Mouse (Mus musculus) left cerebral cortex, postnatal 36 days (tissue): ENCODE measurements around the gene Bard1. TPM values are rescaled to one million over a fixed set of nuclear protein-coding genes. Genes with fewer than 3 reads are reported as not detected.

ENCODE experiments used
- DNase-seq, 2 experiments: peaks; one replicate each; pipeline ENCODE4 v3.0.0; 2021 to 2022; ENCODE audit warnings: low spot score in 2 of 2, mixed read lengths in 1 of 2
- intact Hi-C: fragments of 180-260 bp; cut with DNase I; formaldehyde crosslinking; loops from one replicate; pipeline ENCODE4 v1.15.1; 2025
- total RNA-seq, 2 experiments: library from RNA; stranded (reverse); gene quantifications; 2 replicates each; pipeline ENCODE4 v1.2.3; 2021

Bard1 gene
- under 1 TPM; 0.39 to 0.48 TPM for total RNA-seq

DNA sequence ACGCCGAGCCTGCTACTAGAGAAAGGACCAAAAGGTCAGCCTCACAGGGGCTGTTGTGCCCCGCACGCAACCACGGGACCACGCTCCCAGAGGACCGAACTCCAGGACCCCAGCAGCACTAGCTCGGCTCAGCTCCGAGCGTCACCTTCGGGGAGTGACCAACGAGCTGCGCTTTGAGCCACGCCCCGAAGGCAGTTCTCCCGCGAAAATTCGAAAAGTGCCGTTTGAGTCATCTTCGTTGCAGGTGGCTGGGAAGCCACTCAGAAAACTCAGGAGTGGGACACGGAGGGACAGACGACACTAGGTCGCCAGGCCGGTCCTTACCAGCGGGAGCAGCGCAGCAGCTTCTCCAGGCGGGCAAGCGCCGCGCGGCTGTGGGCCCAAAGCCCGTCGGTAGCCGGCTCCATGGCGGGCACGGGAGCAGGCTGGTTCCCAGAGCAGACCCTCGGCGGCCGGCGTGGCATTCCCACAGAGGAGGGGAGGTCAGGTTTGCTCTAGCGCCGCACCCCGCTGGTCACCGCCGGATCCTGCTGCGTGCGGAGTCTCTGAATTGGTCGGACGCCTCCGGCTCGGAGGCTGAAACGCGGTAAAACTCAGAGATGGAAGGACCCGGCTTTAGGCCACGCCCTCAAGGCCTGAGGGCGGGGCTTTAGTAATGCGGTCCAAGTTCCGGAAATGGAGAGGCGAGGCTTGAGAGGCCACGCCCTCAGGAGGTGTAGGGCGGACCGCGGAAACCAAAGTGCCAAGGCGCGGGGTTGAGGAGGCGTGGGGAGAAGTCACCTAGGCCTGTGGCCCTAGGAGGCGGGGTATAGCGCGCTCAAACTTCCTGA lies at the start of gene Bard1:
TSS of gene Bard1 (minus strand) at position 803 of the 830 bp plus-strand sequence.
- intact Hi-C loops: no loop called here
- peak; percentile 64 to 72 for DNase-seq

DNA sequence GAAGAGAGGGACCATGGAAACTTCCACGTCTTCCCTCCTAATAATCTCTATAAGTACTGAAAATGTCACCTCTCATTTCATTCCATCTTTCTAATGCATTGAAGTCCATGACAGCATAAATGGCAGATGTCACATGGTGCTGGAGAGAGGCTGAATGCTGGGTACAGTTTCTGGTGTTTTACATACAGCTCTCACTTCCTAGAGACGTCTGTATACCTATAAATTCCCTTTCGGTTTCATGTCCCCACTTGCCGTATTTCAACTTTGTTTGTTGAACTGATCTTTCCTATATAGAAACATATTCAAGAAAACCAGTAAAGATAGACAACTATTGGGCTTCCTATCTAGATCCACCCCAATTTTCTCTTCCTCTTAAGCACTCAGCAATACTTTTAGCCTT lies 24.2 kb upstream of the Bard1 start:
- DNase-seq: no peak
- intact Hi-C loops: no loop called here

GRCm38 (mm10) chr1:71118511-71118910 lies 15.6 kb upstream of the Bard1 start:
- DNase-seq: no peak
- intact Hi-C loops: no loop called here

- intact Hi-C loops: no loop called here
These were observed 14.3 kb upstream of the Bard1 start for GRCm38 (mm10) chr1:71117253-71117652.

GRCm38 (mm10) chr1:71115781-71116180 lies 12.8 kb upstream of the Bard1 start:
- DNase-seq: no peak
- intact Hi-C loops: no loop called here

More at GRCm38 (mm10) chr1:71117253-71117652, 14.3 kb upstream of the Bard1 start:
- DNase-seq: no peak

DNA sequence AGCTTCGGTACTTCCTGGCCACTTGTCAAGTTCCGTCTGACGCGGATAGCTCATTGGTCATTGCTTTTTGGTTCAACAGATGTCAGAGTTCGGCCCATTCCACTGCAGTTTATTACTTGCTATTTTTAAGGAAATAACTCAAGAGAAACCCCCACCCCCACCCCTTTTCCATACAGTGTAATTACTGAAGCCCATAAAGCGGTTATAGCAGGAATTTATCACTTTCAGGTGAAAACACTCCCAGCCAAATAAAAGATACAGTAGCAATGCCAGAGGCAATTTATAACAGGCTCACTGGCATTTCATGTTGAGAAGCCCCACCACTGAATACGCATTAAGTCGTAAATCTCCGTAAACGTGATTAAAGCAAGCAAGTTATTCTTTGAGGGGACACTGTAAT lies 6.9 kb upstream of the Bard1 start:
- intact Hi-C loops: no loop called here
- DNase-seq: no peak

- DNase-seq: no peak
- intact Hi-C loops: no loop called here
These were observed 3.2 kb upstream of the Bard1 start for GRCm38 (mm10) chr1:71106127-71106526.

GRCm38 (mm10) chr1:71105724-71106123 lies 2.8 kb upstream of the Bard1 start:
- intact Hi-C loops: no loop called here
- DNase-seq: no peak

- intact Hi-C loops: no loop called here
- no peak for DNase-seq
These were observed 373 bp upstream of the Bard1 start for GRCm38 (mm10) chr1:71103174-71103864.

GRCm38 (mm10) chr1:71101369-71101970 lies 1.5 kb downstream of the Bard1 start:
- no peak for DNase-seq
- intact Hi-C loops: no loop called here

- DNase-seq: no peak
- intact Hi-C loops: no loop called here
These were observed 2.2 kb downstream of the Bard1 start for GRCm38 (mm10) chr1:71100591-71101368.

GRCm38 (mm10) chr1:71099945-71100515 lies 2.9 kb downstream of the Bard1 start:
- no peak for DNase-seq
- intact Hi-C loops: no loop called here

GRCm38 (mm10) chr1:71096031-71096430 lies 6.9 kb downstream of the Bard1 start:
- intact Hi-C loops: no loop called here
- DNase-seq: no peak

GRCm38 (mm10) chr1:71095211-71095805 lies 7.6 kb downstream of the Bard1 start:
- no peak for DNase-seq
- intact Hi-C loops: no loop called here

DNA sequence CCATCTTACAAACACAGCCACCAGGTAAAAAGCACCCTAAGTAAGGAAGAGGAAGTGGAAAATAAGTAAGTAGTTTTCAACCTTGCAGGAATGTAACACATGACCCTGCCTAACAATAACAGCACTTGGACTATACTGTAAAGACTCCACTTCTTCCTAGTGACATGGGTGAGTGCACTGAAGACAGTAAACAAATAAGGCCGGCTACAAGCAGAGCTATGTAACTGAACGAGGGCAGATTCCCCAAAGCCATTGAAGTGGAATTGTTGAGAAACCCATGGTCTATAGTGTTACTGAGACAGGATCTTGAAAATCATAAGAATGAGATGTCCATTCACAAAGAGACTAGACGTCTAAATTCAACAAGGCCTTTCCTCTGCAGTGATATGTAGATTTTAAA lies 27.3 kb downstream of the Bard1 start:
- no peak for DNase-seq
- intact Hi-C loops: no loop called here

DNA sequence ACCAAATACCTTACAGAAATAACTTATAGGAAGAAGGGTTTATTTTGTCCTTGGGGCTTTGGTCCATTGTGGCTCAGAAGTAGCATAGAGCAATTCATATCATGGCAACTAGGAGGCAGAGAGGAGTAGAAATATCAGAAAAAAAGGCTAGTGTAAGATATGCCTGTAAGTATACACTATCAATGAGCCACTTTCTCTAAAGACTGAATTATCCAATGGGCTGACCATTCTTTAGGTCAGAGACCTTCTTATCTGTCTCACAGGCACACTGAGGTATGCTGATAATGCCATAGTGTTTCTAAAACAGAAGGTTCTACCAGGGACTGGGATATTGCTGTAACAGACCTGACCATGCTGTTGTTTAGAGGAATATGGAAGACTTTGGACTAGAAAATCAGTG lies 32.2 kb downstream of the Bard1 start:
- intact Hi-C loops: no loop called here
- no peak for DNase-seq

- intact Hi-C loops: no loop called here
These were observed 34.1 kb downstream of the Bard1 start for GRCm38 (mm10) chr1:71068728-71069304.

DNA sequence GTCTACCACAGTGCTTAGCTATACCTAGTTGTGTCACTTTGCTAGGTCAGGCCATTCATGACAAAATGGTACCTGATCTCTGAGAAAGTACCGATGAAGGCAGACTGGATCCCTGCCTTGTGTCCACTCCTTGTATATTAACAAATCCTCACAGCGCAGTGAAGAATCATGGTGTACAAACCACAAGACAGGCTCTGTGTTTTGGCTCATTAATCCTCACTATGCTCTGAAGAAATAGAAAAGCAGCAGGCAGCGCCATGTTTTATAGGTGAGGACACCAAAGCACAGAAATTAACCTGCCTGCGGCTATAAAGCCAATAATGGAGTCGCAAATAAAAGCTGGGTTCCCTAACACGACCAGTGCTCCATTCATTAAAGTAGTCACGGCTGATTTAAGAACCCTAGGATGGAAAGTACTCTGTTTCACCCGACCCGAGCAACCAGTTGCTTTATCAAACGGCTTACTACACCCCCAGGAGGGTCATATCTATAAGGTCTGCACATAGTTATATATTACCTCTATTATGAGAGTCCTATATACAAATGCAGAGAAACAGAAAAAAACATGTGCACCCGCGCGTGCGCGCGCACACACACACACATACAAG lies 39.0 kb downstream of the Bard1 start:
- DNase-seq: no peak
- intact Hi-C loops: no loop called here

More at GRCm38 (mm10) chr1:71068728-71069304, 34.1 kb downstream of the Bard1 start:
- no peak for DNase-seq
